ENCODE assay signal across 32 mouse cellular contexts in the genomic region with DNA sequence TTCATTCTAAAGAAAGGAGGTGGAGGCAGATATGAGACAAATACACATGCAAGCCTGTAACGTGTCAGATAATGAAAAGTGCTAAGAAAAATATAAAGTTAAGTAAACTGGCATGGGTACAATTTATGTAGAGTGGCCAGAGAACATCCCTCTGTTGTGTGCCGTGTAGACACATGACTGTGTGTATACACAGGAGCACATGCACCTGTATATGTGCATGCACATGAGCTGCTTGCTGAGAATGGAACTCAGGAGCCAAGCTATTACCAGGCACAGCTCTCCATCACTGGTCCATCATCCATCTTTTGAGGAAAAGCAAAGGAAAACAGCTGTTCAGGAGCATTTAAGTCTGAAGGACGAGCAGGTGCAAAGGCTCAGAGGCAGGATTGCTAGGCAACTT.
"Had no signal": no experiment of that assay in that cellular context is flagged by ENCODE, and none has a peak within 500 bp of the region (broad histone marks: within the 10 kb centered on the region; RNA-seq: fewer than 3 reads in every experiment).

No protein-coding gene starts in this region.

- H3K9me3 ChIP-seq: limb, embryonic 10.5 days; limb, embryonic 12.5 days; limb, embryonic 13.5 days; limb, embryonic 15.5 days; liver, embryonic 12.5 days; liver, embryonic 13.5 days; liver, embryonic 15.5 days; lung, embryonic 15.5 days; midbrain, embryonic 10.5 days; midbrain, embryonic 12.5 days; midbrain, embryonic 13.5 days; midbrain, embryonic 15.5 days; neural tube, embryonic 12.5 days; neural tube, embryonic 13.5 days had no signal

- H3K27ac ChIP-seq: left cerebral cortex, adult 2 months; limb, embryonic 10.5 days; limb, embryonic 12.5 days; limb, embryonic 13.5 days; limb, embryonic 15.5 days; liver, embryonic 12.5 days; liver, embryonic 13.5 days; liver, embryonic 14.5 days; liver, embryonic 15.5 days; lung, embryonic 15.5 days; macrophage; midbrain, embryonic 10.5 days; midbrain, embryonic 12.5 days; midbrain, embryonic 13.5 days; midbrain, embryonic 15.5 days; neural tube, embryonic 12.5 days; neural tube, embryonic 13.5 days had no signal

- H3K27me3 ChIP-seq: limb, embryonic 12.5 days; limb, embryonic 13.5 days; limb, embryonic 15.5 days; liver, embryonic 12.5 days; liver, embryonic 13.5 days; liver, embryonic 15.5 days; lung, embryonic 15.5 days; megakaryocyte, embryonic 14.5 days; midbrain, embryonic 12.5 days; midbrain, embryonic 13.5 days; midbrain, embryonic 15.5 days; neural tube, embryonic 12.5 days; neural tube, embryonic 13.5 days had no signal

- H3K4me1 ChIP-seq: limb, embryonic 10.5 days; limb, embryonic 12.5 days; limb, embryonic 13.5 days; limb, embryonic 15.5 days; liver, embryonic 12.5 days; liver, embryonic 13.5 days; liver, embryonic 15.5 days; lung, embryonic 15.5 days; megakaryocyte, embryonic 14.5 days; midbrain, embryonic 10.5 days; midbrain, embryonic 12.5 days; midbrain, embryonic 13.5 days; midbrain, embryonic 15.5 days; neural tube, embryonic 12.5 days; neural tube, embryonic 13.5 days had no signal

- H3K9ac ChIP-seq: limb, embryonic 12.5 days; limb, embryonic 13.5 days; limb, embryonic 15.5 days; liver, embryonic 12.5 days; liver, embryonic 13.5 days; liver, embryonic 14.5 days; liver, embryonic 15.5 days; liver, postnatal 0 days; lung, embryonic 15.5 days; midbrain, embryonic 12.5 days; midbrain, embryonic 13.5 days; midbrain, embryonic 15.5 days; neural tube, embryonic 12.5 days; neural tube, embryonic 13.5 days had no signal

- H3K36me3 ChIP-seq: limb, embryonic 10.5 days; limb, embryonic 12.5 days; limb, embryonic 13.5 days; limb, embryonic 15.5 days; liver, embryonic 12.5 days; liver, embryonic 13.5 days; liver, embryonic 15.5 days; lung, embryonic 15.5 days; midbrain, embryonic 10.5 days; midbrain, embryonic 12.5 days; midbrain, embryonic 13.5 days; midbrain, embryonic 15.5 days; neural tube, embryonic 12.5 days; neural tube, embryonic 13.5 days had no signal

- H3K4me2 ChIP-seq: limb, embryonic 12.5 days; limb, embryonic 13.5 days; limb, embryonic 15.5 days; liver, embryonic 11.5 days; liver, embryonic 12.5 days; liver, embryonic 13.5 days; liver, embryonic 15.5 days; lung, embryonic 15.5 days; midbrain, embryonic 11.5 days; midbrain, embryonic 12.5 days; midbrain, embryonic 13.5 days; midbrain, embryonic 15.5 days; neural tube, embryonic 12.5 days; neural tube, embryonic 13.5 days had no signal

- ATAC-seq: liver, embryonic 12.5 days; liver, postnatal 0 days; lung, postnatal 0 days; midbrain, embryonic 13.5 days; midbrain, embryonic 15.5 days; midbrain, embryonic 16.5 days had no signal

- H3K4me3 ChIP-seq: left cerebral cortex, adult 2 months; limb, embryonic 10.5 days; limb, embryonic 12.5 days; limb, embryonic 13.5 days; limb, embryonic 15.5 days; liver, embryonic 12.5 days; liver, embryonic 13.5 days; liver, embryonic 15.5 days; lung, embryonic 15.5 days; megakaryocyte, embryonic 14.5 days; midbrain, embryonic 10.5 days; midbrain, embryonic 12.5 days; midbrain, embryonic 13.5 days; midbrain, embryonic 15.5 days; myocyte; neural tube, embryonic 12.5 days; neural tube, embryonic 13.5 days had no signal

- DNase-seq: left cerebral cortex, postnatal 4 days; liver; liver, embryonic 13.5 days; liver, postnatal 0 days; lung, adult 18-20 months; lung, adult 2 months; lung, postnatal 14 days; lung, postnatal 36 days; lung, postnatal 4 days; midbrain, embryonic 14.5 days had no signal
